Mouse (Mus musculus): Measurements from ENCODE around the gene Zfyve28.

GRCm38 (mm10) chr5:34213659-34214058, 74.6 kb downstream of the Zfyve28 start:
- TF ChIP-seq CTCF (conservative IDR thresholded peaks at IDR 0.05; ENCODE audit: insufficient read depth, insufficient read length, low read depth, low read length) (no peak), POLR2A (IDR thresholded peaks at IDR 0.05; ENCODE audit: low read depth, low read length) (no peak)
